Mouse (Mus musculus): Measurements from ENCODE around the gene Polq.

Polq gene

DNA sequence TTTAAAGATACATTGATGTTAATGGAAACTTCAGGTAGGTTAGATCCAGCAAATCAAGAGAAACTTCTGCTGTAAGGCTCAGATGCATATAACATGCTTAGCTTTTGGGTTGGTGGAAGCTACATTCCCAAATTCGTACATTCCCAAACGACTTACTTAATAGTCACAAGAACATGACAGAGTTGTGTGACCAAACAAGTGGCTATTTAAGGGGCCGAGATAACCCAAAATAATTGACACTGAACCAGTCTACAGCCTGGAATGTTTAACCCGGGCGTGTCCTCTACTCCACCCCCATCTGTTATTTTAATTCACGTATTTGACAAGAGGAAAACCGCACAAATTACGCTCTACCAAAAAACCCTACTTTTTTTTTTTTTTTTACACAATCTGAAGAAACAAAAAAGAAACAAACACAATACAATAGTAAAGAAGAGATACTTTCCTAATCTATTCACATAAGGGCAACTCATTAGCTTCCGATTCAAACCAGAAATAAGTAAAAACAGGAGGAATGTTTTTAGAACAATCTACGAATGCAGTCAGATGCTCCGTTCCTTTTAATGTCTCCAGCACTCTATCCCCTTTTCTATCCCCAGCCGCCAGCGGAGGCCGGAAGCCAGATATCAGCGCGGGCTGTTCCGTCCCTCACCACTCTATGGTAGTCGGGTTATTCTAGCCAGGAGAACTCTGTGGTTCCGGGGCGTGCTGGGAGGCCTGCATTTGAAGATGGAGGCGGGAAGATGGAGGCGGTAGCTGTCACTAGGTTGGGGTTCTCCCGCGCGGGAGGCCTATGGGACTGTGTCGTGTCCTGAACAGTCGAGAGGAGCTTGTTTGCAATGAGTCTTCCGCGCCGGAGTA lies at the start of gene Polq:
Gene Polq, plus strand, starts transcription at position 726 of the 861 bp plus-strand sequence.
- DNase-seq (ENCODE audit: low spot score): peak; percentile 91

DNA sequence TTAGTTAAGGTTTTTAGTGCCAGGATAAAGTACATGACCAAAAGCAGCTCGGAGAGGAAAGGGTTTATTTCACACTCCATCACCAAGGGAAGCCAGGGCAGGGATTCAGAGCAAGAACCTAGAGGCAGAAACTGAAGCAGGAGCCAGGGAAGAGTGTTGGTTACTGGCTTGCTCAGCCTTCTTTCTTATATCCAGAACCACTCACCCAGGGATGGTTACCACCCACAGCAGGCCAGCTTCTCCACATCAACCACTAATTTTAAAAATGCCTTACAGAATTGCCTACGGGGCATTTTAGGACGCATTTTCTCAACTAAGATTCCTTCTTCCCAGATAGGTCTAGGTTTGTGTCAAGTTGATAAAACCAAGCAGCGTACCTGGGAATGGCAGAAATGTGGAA lies 48.2 kb upstream of the Polq start:
- DNase-seq (ENCODE audit: low spot score): no peak

DNA sequence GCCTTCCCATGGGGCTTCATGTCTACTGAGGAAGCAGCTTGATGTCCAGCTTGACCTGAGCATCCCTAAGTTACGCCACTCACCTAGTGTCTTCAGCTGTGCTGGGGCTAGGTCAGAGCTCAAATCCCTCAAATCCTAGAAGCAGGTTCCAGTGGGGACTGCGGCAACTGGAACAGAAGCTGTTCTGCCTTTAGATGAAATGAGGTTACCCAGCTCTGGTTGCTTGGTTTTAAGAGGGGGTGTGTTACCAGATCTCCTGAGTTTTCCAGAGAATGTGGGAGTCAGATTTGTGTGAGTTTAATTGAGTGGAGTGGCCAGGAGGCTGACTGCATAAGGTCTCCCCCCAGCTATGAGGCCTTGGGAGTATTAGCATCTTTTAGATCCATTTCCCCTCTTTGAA lies 32.5 kb upstream of the Polq start:
- DNase-seq (ENCODE audit: low spot score): no peak

DNA sequence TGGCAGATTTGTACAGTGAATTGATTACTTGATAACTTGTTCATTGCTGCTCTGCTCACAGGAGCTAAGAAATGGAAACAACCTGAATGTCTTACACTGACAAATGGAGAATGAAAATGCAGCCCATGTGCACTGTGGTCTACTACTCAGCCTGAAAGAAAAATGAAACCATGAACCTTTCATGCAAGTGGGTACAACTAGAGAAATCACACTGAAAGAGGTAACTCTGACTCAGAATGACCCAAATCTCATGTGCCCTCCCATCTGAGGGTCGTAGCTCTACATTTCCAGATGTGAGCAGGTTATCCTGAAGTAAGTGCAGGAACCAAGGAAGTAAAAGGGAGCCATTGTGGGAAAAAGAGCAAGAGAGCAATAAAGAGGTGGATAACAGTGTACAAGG lies 27.8 kb upstream of the Polq start:
- DNase-seq (ENCODE audit: low spot score): no peak

DNA sequence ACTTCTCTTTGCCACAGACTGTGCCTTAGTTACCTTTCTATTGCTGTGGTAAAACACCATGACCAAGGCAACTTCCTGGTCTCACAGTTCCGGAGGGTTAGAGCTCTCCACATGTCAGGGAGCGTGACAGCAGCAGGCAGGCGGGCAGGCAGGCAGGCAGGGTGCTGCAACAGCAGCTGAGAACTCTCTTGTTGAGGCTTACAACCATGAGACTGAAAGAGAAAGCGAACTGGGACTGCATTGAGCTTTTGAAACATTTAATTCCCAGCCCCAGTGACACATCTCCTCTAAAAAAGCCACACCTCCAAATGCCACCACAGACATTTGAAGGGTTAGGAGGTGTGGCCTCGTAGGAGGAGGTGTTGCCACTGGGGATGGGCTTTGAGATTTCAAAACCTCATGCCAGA lies 25.9 kb upstream of the Polq start:
- DNase-seq (ENCODE audit: low spot score): no peak

DNA sequence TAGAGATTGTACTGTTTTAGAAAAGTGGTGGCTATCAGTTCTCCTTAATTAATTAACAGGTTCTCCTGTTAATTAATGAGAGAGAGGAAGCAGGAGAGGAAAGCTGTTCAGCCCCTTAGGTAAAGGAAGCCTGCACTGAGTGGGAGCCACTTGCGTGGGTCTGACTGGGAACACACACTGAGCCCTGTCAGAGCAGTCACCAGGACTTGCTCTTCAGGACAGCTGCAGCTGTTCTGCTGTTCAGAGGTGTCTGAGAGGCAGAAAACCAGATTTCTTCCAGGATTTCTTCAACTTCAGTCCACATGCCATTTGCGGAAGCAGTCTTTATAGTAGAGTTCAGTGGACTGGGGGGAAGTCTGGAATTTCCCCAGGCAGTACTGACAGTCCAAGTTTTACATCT lies 24.2 kb upstream of the Polq start:
- DNase-seq (ENCODE audit: low spot score): no peak

DNA sequence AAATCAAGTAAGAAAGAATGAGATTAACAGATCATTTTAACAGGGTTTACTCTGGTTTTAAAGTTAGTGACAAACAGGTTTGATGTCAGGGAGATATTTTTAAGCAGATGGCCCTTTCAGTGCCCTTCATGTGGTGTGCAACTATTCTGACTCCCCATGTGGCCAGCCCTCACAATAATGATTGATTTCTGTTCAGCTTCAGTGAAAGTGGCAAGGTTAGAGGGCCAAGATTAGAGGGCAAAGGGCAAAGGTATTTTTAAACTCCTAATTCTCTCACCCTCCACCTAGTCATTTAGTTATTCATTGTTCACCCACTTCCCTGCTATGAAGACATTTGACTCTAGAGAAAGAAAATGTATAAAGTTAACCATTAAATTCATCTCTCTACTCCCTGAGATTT lies 23.5 kb upstream of the Polq start:
- no peak for DNase-seq (ENCODE audit: low spot score)

DNA sequence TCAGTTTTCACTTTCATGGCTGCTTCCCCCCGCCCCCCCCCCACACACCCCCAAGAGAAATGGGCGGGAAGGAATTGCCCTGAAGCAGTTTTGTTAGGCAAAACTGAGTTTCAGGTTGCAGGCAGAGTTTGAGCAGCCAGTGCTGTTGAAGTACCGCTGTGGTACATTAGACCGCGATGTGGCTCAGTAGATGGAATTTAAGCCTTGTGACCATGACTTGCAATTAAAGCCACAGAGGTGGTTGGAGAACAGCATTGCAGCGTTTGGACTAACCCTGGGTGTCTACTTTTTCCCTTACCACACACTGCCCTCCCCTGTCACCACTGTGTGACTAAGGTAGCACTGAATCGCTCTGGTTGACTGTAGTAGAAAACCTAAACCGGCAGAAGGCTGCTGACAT lies 22.1 kb upstream of the Polq start:
- no peak for DNase-seq (ENCODE audit: low spot score)

DNA sequence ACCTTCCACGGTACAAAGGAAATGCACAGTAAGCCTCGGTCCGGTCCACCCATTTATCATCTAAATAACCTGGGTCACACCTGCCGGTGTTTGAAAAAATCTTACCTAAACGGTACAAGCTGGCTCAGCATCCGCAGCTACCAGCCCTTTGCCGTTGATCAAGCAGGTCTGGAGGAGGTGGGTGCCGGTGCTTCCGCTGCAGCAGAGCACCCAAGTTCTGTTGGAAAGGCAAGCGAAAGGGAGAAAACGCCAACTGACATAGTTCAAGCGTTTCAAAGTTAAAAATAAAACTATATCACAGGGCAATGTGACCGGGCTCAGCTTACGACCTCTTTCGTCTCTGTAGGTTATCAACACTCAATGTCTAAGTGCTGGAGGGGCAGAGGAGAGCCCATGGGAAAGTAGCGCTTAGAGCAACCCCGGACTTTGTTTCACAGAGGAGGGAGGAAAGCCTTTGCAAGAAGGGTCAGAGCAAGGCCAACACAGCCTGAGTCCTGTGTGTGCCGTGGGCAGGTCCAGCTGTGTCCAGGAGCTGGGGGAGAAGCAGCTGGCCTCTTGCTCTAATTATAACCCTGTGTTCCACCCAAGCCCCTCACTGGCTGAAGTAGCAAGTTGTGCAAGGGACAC lies 21.5 kb upstream of the Polq start, which contains the start of gene Fbxo40:
Gene Fbxo40, minus strand, starts transcription at position 469 of the 627 bp plus-strand sequence.
- DNase-seq (ENCODE audit: low spot score): no peak

DNA sequence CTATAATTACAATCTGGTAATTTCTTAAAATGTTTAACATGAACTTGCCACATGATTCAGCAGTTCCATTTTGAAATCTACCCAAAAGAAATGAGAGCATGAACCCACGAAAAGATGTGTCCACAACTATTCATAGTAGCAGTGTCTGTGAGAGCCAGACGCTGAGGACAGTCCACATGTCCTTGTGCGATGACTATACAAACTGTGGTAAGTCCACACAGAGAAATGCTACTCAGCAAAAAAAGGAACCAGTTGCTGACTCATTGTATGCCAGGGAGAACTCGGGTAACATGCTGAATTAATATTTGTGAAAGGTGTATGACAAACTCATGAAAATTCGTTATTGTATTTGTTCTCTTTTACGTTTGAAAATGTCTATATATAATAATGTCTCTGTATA lies 13.9 kb upstream of the Polq start:
- no peak for DNase-seq (ENCODE audit: low spot score)

DNA sequence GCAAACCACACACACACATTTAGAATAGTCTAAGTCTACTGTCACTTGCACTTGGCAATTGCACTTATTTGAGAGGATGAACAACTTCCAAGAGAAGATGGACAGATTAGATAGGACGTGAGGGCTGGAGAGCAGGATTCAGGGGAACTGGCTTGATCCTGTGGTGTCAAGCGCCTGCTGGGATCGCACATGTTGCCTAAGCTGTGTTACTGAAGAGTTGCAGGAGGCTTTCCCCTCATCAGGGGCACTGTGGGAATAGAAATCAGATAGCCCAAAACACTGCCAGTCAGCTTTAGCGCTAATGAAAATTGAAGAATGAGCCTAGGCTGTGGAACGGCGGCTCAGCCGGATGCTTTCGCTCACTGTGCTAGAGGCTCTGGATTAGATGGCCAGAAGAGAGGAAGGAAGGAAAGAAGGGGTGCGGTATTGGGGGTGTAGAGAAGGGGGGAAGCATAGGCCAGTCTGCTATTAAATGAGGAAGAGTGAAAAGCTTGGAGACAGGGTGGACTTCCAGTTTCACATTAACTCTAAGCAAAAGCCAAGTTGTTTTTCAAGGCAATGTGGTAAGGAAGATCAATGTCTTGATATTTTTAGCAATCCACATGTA lies 12.1 kb upstream of the Polq start:
- DNase-seq (ENCODE audit: low spot score): no peak

DNA sequence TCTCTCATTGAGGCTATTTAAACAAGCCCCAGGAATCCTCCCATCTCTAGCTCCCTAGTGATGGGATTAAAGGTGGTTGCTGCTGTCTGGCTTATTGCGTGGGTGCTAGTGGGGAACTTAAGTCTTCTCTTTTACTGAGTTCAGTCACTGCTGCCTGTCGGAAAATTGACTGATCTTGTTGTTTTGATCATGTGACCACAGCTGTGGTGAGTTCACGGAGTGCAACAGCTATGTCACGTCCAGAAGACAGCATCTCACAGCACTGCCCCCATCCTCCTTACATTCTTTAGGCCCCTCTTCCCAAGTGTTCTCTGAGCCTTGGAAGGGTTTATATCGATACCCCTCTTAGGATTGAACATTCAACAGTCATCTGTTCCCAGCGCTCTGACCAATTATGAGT lies 2.3 kb upstream of the Polq start:
- DNase-seq (ENCODE audit: low spot score): no peak

DNA sequence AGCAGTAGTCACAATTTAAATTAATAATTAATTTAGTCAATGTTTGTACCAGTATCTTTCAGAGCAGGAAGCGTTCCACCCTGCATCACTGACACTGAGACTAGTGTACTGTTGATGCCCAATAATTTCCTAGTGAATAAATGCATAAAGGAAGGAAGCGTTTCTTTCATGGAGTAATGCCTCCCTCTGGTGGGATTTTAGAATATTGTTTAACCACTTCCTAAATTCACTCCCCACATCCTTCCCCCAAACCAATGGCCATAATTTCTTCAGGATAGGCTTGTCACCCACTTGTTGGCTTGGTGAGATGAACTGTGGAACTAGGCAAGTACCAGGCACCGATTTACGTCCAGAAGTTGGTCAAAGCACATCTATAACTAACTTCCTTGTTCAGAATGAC lies 1.2 kb upstream of the Polq start:
- DNase-seq (ENCODE audit: low spot score): no peak

DNA sequence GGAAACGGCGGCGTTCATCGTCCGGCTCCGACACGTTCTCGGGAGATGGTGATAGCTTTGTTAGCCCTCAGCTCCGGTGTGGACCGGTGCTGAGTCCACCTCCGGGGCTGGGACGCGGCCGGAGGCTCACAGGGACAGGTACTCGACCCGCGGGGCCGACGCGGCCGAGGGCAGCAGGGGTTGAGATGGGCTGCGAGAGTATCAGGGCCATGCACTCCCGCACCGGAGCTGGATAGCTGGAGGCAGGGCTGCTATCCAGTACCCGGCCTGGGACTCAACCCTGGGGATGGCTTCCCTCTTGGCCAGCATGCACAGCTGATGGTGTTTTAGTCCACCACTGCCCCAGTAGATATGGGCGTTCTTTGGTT lies 320 bp downstream of the Polq start:
- DNase-seq (ENCODE audit: low spot score): no peak

DNA sequence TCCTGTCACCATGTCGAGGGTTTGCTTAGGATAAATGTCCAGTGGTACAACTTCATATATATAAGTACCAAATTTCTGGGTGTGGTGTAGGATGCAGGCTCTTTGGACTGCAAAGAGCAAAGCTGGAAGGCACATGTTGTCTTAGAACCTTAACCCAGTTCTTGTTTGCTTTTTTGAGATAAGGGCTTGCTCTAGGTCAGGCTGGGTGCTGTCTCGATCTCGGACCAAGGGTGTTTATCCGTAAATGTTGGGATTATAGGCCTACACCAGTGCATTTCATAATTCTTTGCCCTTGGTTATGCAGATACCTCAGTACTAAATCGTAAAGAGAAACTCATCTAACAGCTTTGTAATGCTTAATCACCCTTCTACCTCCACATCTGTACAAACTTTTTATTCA lies 750 bp downstream of the Polq start:
- DNase-seq (ENCODE audit: low spot score): no peak

DNA sequence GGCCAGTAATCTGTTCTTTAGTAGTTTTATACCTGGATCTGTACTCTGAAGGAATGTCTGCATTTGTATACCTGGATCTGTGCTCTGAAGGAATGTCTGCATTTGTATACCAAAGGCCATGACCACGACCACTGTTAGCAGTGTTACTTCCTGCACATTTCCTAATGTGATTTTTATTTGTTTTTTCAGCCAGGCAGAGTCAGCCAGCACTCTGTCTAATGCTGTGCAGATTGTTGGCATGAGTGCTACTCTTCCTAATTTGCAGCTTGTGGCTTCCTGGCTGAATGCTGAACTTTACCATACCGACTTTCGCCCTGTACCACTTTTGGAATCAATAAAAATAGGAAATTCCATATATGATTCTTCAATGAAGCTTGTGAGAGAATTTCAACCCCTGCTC lies 16.0 kb downstream of the Polq start:
- no peak for DNase-seq (ENCODE audit: low spot score)

DNA sequence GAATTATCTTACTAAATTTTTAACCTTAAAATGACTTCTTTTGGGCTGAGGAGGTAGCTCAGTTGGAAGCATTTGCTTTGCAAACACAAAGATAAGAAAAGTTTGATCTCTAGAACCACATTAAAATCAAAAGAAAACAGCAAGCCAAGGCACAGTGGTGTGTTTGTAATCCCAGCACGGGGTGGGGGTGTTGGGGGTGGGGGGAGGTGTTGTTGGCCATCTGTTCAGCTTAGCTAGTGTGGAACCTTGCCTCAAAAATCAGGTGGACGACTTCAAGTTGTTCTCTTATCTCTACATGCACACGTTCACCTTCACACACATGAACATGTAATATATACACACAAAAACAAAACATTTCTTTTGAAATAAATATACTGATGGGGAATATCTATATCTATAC lies 20.4 kb downstream of the Polq start:
- DNase-seq (ENCODE audit: low spot score): no peak

DNA sequence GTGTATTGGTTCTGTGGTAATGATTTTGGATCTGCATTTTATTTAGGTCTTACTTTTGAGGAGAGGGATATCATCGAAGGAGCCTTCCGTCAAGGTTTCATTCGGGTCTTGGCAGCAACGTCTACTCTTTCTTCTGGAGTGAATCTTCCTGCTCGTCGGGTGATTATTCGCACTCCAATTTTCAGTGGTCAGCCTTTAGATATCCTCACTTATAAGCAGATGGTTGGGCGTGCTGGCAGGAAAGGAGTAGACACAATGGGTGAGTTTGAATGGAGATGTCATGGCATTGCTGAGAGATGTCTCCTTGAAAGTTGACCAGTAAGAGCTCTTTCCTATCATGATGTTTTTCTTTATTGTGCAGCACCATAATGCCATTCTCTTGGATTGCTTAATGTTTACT lies 23.2 kb downstream of the Polq start:
- DNase-seq (ENCODE audit: low spot score): no peak

DNA sequence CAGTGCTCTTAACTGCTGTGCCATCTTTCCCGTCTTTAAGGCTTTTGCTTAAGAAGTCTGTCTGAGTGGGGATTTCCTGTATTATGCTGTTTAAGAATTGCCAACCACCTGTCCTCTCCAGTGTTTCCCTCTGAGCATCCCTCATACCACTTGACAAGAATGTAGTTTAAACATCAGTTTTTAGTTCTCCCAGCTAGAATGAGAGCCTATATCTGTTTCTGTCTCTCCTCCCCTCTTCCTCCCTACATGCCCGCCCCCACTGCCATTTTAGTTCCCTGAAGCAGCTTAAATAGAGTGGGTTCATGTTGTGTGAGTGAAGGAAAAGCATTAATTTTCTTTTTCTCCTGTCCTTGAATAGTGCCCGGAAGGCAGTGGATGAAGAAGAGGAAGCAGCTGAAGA lies 48.0 kb downstream of the Polq start:
- no peak for DNase-seq (ENCODE audit: low spot score)

DNA sequence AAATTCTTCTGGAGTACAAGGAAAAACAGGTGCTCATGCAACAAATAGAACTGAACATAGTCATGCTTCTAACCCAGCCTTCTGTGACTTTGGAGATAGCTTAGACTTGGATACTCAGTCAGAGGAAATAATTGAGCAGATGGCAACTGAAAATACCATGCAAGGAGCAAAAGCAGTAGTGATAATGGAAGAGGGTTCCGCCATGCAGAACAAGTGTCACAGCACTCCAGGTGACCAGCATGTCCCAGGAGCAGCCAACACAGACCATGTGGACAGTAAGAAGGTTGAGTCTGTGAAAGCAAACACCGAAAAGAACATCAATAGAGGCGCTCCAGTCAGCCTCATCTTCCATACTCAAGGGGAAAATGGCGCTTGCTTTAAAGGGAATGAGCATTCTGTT lies 49.7 kb downstream of the Polq start:
- no peak for DNase-seq (ENCODE audit: low spot score)

DNA sequence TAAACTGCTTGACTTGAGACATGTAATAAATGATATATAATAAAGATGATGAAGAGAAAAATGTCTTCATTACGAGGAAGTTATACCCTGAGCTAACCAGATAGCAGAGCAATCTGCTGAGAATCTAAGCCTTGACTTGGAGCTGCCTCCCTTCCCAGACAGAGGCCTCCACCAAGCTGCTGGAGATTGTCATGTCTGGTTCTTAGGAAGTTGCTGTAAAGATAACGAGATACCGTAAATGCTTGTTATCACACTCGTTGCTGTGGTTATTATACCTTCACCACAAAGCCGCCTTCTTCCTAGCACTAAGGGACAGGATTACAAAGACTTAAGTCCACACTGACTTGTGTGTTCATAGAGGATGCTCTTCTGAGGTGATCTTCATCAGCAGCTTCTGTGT lies 60.8 kb downstream of the Polq start:
- DNase-seq (ENCODE audit: low spot score): no peak

DNA sequence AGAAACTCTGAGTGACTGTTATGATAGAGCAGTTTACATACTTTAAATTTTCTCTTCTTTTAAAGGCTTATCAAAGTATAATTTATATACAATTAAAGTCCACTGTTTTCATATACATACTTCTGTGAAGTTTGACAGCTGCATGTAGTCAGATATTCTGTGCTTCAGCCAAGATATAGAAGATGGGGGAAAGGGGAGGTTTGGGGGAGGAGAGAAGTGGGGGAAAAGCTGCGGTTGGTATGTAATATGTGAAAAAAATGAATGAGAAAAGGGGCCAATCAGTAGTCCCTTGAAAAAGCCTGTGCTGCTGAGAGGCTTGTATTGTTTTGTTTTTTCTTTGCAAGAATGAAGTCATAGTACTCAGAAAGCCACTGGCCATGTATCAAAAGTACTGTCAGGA lies 78.1 kb downstream of the Polq start:
- DNase-seq (ENCODE audit: low spot score): no peak

DNA sequence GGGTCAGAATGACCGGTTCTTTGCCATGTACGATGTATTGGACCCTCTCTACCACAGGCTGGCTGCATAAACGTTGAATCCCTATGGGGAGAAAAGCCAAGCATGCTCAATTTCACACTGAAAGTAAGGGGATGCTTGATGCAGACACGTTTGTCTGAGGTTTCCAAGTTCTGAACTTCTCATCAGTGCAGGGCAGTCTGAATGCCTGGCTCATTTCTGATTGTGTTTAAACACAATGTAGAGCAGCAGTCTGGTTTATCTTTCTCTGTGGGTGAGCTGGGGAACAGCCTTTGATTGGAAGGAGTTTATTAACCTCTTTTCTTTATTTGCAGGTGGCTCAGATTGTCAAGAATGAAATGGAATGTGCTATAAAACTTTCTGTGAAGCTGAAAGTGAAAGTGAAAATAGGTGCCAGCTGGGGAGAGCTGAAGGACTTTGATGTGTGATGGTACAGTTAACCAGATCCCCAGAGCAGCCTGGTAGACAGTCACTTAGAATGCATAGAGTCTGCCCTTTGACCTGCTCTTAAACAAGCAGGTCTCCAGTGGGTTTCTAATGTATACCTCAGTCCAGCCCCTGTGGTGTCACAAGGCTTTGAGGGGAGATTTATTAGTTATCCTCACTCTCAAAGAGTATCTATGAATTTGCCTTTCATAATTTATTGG lies 82.7 kb downstream of the Polq start:
- no peak for DNase-seq (ENCODE audit: low spot score)

All from ovary, postnatal 36 days (tissue).